ENCODE assay signal across 8 mouse cellular contexts in the genomic region with DNA sequence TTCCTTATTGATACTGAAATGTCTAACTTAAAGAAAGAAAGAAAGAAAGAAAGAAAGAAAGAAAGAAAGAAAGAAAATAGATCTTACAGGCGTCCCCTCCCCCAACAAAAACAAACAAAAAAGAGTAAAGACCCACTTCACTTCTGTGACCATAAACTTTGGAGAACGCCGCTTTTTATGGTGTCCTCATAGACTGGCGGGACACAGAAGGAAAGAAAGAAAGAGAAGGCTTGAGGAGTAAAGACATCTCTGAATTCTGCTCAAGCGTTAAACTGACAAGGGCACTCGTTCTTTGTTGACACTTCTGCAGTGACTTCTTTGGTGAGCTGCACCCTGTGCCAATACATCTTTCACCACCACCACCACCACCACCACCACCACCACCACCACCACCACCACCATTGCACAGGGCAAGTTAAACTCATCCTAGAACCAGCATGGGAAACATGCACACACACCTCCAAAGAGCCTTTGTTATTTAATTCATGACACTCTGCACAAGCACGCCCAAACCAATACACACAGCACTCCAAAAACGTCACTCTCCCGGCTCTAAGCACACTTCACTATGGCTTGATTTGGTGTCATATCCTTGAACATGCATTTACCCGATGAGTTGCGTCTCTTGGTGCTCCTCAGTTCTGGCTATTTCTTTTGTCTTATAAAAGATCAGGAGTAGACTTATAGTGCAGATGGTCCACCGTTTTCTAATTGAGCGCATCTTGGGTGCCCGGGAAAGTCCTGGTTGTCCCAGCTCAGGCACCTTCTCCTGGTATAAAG. TPM values are rescaled to one million over a fixed set of nuclear protein-coding genes. Genes with fewer than 3 reads are reported as not detected.
DNase-seq lines count a peak whose midpoint lies in the region; ATAC-seq and TF ChIP-seq lines count a peak whose summit lies in the region.

No protein-coding gene starts in this region.

- peak overlapping the region; percentile 60 for H3K4me3 ChIP-seq in kidney, embryonic 15.5 days (replicated peaks)
- peak overlapping the region; percentile 59 for H3K4me3 ChIP-seq in ES-Bruce4 (ENCODE audit: low read depth, low read length)
- H3K4me3 ChIP-seq in embryonic facial prominence, embryonic 15.5 days (replicated peaks) = peak overlapping the region; percentile 65
- peak overlapping the region; percentile 61 for H3K4me3 ChIP-seq in intestine, embryonic 14.5 days (ENCODE audit: low read depth, low read length)

- WGBS in kidney, embryonic 15.5 days = 1% methylated on average over 14 of the region's 14 CpGs
- 1% methylated on average over 14 of the region's 14 CpGs for WGBS in embryonic facial prominence, embryonic 15.5 days
- under 1% methylated on average over 14 of the region's 14 CpGs for WGBS in intestine, embryonic 14.5 days

- TF ChIP-seq POLR2A in ES-Bruce4 (IDR thresholded peaks at IDR 0.05; ENCODE audit: insufficient read depth, low read length) = no peak

- H3K4me2 ChIP-seq in kidney, embryonic 15.5 days = peak overlapping the region; percentile 95
- peak overlapping the region; percentile 88 for H3K4me2 ChIP-seq in embryonic facial prominence, embryonic 15.5 days (replicated peaks)
- H3K4me2 ChIP-seq in intestine, embryonic 14.5 days (ENCODE audit: low read length) = peak overlapping the region; percentile 77

- intact Hi-C loops in left cerebral cortex, postnatal 10 days (cut with DNase I) = loop anchor here (5.0 kb wide), 1 partner anchor 354 kb away; the partner anchor contains the start of gene Fam174a

- ATAC-seq in kidney, embryonic 15.5 days (replicated peaks; ENCODE audit: low FRiP score) = no peak; the same call in 1 of the 2 replicates
- ATAC-seq in embryonic facial prominence, embryonic 15.5 days (ENCODE audit: insufficient number of reproducible peaks, low FRiP score, low TSS enrichment, low read depth) = no peak
- ATAC-seq in intestine, embryonic 14.5 days (replicated peaks; ENCODE audit: low FRiP score, low TSS enrichment, low read depth) = peak; percentile 6; the same call in 1 of the 2 replicates
- ATAC-seq in monocyte, adult 5-6 weeks (replicated peaks; ENCODE audit: insufficient number of reproducible peaks, low FRiP score, low TSS enrichment, poor library complexity, severe bottlenecking) = 0 out of 2 replicates have a peak, but pooled peaks have one; percentile 3

- H3K36me3 ChIP-seq in kidney, embryonic 15.5 days = no peaks in the 10 kb centered on the region
- H3K36me3 ChIP-seq in ES-Bruce4 (ENCODE audit: control insufficient read depth, insufficient read depth, low read length, poor library complexity, severe bottlenecking) = no peaks in the 10 kb centered on the region
- no peaks in the 10 kb centered on the region for H3K36me3 ChIP-seq in embryonic facial prominence, embryonic 15.5 days
- no peaks in the 10 kb centered on the region for H3K36me3 ChIP-seq in intestine, embryonic 14.5 days (ENCODE audit: control insufficient read depth, insufficient read depth, low read length)

- H3K4me1 ChIP-seq in kidney, embryonic 15.5 days = peaks cover 24% of the 10 kb centered on the region
- H3K4me1 ChIP-seq in ES-Bruce4 (ENCODE audit: control insufficient read depth, insufficient read depth, low read length) = no peaks in the 10 kb centered on the region
- peaks cover 16% of the 10 kb centered on the region for H3K4me1 ChIP-seq in embryonic facial prominence, embryonic 15.5 days
- no peaks in the 10 kb centered on the region; the same call in 1 of the 2 replicates for H3K4me1 ChIP-seq in intestine, embryonic 14.5 days (replicated peaks; ENCODE audit: control insufficient read depth, insufficient read depth, low read length)

- peaks cover 19% of the 10 kb centered on the region; the same call in 1 of the 2 replicates for H3K27me3 ChIP-seq in kidney, embryonic 15.5 days
- 0 out of 2 replicates have a peak, but pooled peaks cover 2% of the 10 kb centered on the region for H3K27me3 ChIP-seq in ES-Bruce4 (ENCODE audit: control insufficient read depth, insufficient read depth, low read length, poor library complexity, severe bottlenecking)
- peaks cover 6% of the 10 kb centered on the region for H3K27me3 ChIP-seq in embryonic facial prominence, embryonic 15.5 days
- peaks cover 7% of the 10 kb centered on the region; the same call in 1 of the 2 replicates for H3K27me3 ChIP-seq in intestine, embryonic 14.5 days (replicated peaks; ENCODE audit: control insufficient read depth, insufficient read depth, low read length)

- TF ChIP-seq EP300 in ES-Bruce4 (IDR thresholded peaks at IDR 0.05; ENCODE audit: insufficient read depth, low read depth, low read length) = no peak

- no peak for DNase-seq in kidney, postnatal 14 days
- peak; percentile 67 for DNase-seq in intestine, embryonic 14.5 days (ENCODE audit: low spot score)
- no peak for DNase-seq in left cerebral cortex, postnatal 10 days (ENCODE audit: extremely low spot score in 1 of 2, low spot score in 2 of 2)
- DNase-seq in cerebellum, adult 9-10 months = no peak

- peak overlapping the region; percentile 38; the same call in 1 of the 2 replicates for H3K9ac ChIP-seq in kidney, embryonic 15.5 days
- no peak overlapping the region for H3K9ac ChIP-seq in ES-Bruce4 (ENCODE audit: low read depth, poor library complexity, severe bottlenecking)
- H3K9ac ChIP-seq in embryonic facial prominence, embryonic 15.5 days = peak overlapping the region; percentile 28
- H3K9ac ChIP-seq in intestine, embryonic 14.5 days (ENCODE audit: low read length) = peak overlapping the region; percentile 46

- H3K9me3 ChIP-seq in kidney, embryonic 15.5 days (replicated peaks) = no peaks in the 10 kb centered on the region
- no peaks in the 10 kb centered on the region for H3K9me3 ChIP-seq in ES-Bruce4 (replicated peaks; ENCODE audit: control insufficient read depth, insufficient read depth, low read length, poor library complexity, severe bottlenecking)
- no peaks in the 10 kb centered on the region for H3K9me3 ChIP-seq in embryonic facial prominence, embryonic 15.5 days (replicated peaks)
- no peaks in the 10 kb centered on the region for H3K9me3 ChIP-seq in intestine, embryonic 14.5 days (ENCODE audit: control insufficient read depth, low read length)

- no peak for TF ChIP-seq CTCF in ES-Bruce4 (IDR thresholded peaks at IDR 0.05; ENCODE audit: low read depth, low read length)

- no peak overlapping the region for H3K27ac ChIP-seq in kidney, embryonic 15.5 days
- no peak overlapping the region for H3K27ac ChIP-seq in ES-Bruce4 (ENCODE audit: insufficient read depth, low read length)
- H3K27ac ChIP-seq in embryonic facial prominence, embryonic 15.5 days (replicated peaks) = no peak overlapping the region
- no peak overlapping the region for H3K27ac ChIP-seq in intestine, embryonic 14.5 days (ENCODE audit: low read depth)

RNA-seq across cellular contexts. Expression of gene St8sia4, which starts 0.6 kb away (rescaled TPM):
- polyA plus RNA-seq in kidney, embryonic 15.5 days (2015; fragmentation: Nextera tagmentation; extraction: Ambion mirVana) = 3.0 and 3.2 TPM in 2 replicates
- polyA plus RNA-seq in ES-Bruce4 (2011; ENCODE audit: insufficient read depth, insufficient read length, low read depth, missing spikeins) = 0.31 and 0.43 TPM in 2 replicates
- polyA plus RNA-seq in embryonic facial prominence, embryonic 15.5 days (2015; fragmentation: Nextera tagmentation; extraction: Ambion mirVana) = 3.8 and 4.2 TPM in 2 replicates
- 4.4 and 4.7 TPM in 2 replicates for polyA plus RNA-seq in intestine, embryonic 14.5 days (2014; fragmentation: Nextera tagmentation; extraction: Ambion mirVana)
- total RNA-seq in monocyte, adult 5-6 weeks (2017) = 149 to 177 TPM (median 157 TPM) in 3 replicates
- total RNA-seq in left cerebral cortex, postnatal 10 days (2021) = 10 to 100 TPM; 13.3 to 13.4 TPM

Comparison
In these comparisons a context has a peak if more than half of its experiments do, and no peak if none do; other contexts are left out.
1. ATAC-seq: peak in intestine, embryonic 14.5 days (single experiment) and monocyte, adult 5-6 weeks (single experiment); none in kidney, embryonic 15.5 days (single experiment) and embryonic facial prominence, embryonic 15.5 days (single experiment).
2. Peak in every context shown above with its lines, with median percentiles within 50 percentile points of each other: H3K4me2 ChIP-seq and H3K4me3 ChIP-seq.